Mouse (Mus musculus): ENCODE results near the gene Tsga13. TPM values are rescaled to one million over a fixed set of nuclear protein-coding genes. Genes with fewer than 3 reads are reported as not detected.

Gene Tsga13
- total RNA-seq, 2 experiments from 2014 or later = not detected

GRCm38 (mm10) chr6:30896986-30897327 lies 18.4 kb downstream of the Tsga13 start:
- 0 out of 2 replicates have a peak overlapping the region, but pooled peaks have one; percentile 7 for H3K27ac ChIP-seq
- no peak for TF ChIP-seq CTCF (IDR thresholded peaks at IDR 0.05)
- intact Hi-C loops (cut with DNase I) = loop anchor here (5.0 kb wide), 1 partner anchor 495 kb away; the partner anchor contains the start of gene Klhdc10

GRCm38 (mm10) chr6:30896195-30896985 lies 19.0 kb downstream of the Tsga13 start, which contains the start of gene Copg2:
Copg2 (minus strand) TSS chr6:30896794.
- intact Hi-C loops (cut with DNase I) = loop anchor here (5.0 kb wide), 1 partner anchor 494 kb away; the partner anchor contains the start of gene Klhdc10
- peak within 1 kb of the TSS; percentile 95 for H3K4me3 ChIP-seq
- H3K27ac ChIP-seq = peak within 1 kb of the TSS; percentile 94
- peak; percentile 96 for DNase-seq (ENCODE audit: extremely low spot score in 1 of 2, low spot score in 2 of 2)
- TF ChIP-seq CTCF (IDR thresholded peaks at IDR 0.05) = peak; percentile 28

More at GRCm38 (mm10) chr6:30896986-30897327, 18.4 kb downstream of the Tsga13 start:
- no peak for DNase-seq (ENCODE audit: extremely low spot score in 1 of 2, low spot score in 2 of 2)
- peak overlapping the region; percentile 95 for H3K4me3 ChIP-seq

GRCm38 (mm10) chr6:30895819-30896194 lies 19.6 kb downstream of the Tsga13 start:
- Histone ChIP-seq H3K27ac (peak overlapping the region; percentile 94), H3K4me3 (peak overlapping the region; percentile 95)
- intact Hi-C loops (cut with DNase I) = loop anchor here (5.0 kb wide), 1 partner anchor 494 kb away; the partner anchor contains the start of gene Klhdc10
- DNase-seq (ENCODE audit: extremely low spot score in 1 of 2, low spot score in 2 of 2) = no peak
- no peak for TF ChIP-seq CTCF (IDR thresholded peaks at IDR 0.05)

GRCm38 (mm10) chr6:30893081-30893480 lies 22.3 kb downstream of the Tsga13 start:
- DNase-seq (ENCODE audit: extremely low spot score in 1 of 2, low spot score in 2 of 2) = no peak
- TF ChIP-seq CTCF (IDR thresholded peaks at IDR 0.05) = no peak
- Histone ChIP-seq H3K27ac (no peak overlapping the region), H3K4me3 (no peak overlapping the region)
- intact Hi-C loops (cut with DNase I) = no loop called here

GRCm38 (mm10) chr6:30891761-30892160 lies 23.6 kb downstream of the Tsga13 start:
- intact Hi-C loops (cut with DNase I) = no loop called here
- no peak overlapping the region for H3K27ac ChIP-seq
- no peak for DNase-seq (ENCODE audit: extremely low spot score in 1 of 2, low spot score in 2 of 2)
- no peak for TF ChIP-seq CTCF (IDR thresholded peaks at IDR 0.05)
- no peak overlapping the region for H3K4me3 ChIP-seq

GRCm38 (mm10) chr6:30884856-30885255 lies 30.5 kb downstream of the Tsga13 start:
- TF ChIP-seq CTCF (IDR thresholded peaks at IDR 0.05) = no peak

GRCm38 (mm10) chr6:30883491-30883890 lies 31.9 kb downstream of the Tsga13 start:
- no peak for TF ChIP-seq CTCF (IDR thresholded peaks at IDR 0.05)
- no peak for DNase-seq (ENCODE audit: extremely low spot score in 1 of 2, low spot score in 2 of 2)
- no peak overlapping the region for H3K27ac ChIP-seq
- H3K4me3 ChIP-seq = no peak overlapping the region
- intact Hi-C loops (cut with DNase I) = no loop called here

More at GRCm38 (mm10) chr6:30884856-30885255, 30.5 kb downstream of the Tsga13 start:
- no peak for DNase-seq (ENCODE audit: extremely low spot score in 1 of 2, low spot score in 2 of 2)
- intact Hi-C loops (cut with DNase I) = no loop called here
- Histone ChIP-seq H3K4me3 (no peak overlapping the region), H3K27ac (no peak overlapping the region)

- DNase-seq (ENCODE audit: extremely low spot score in 1 of 2, low spot score in 2 of 2) = no peak
- no peak for TF ChIP-seq CTCF (IDR thresholded peaks at IDR 0.05)
- no peak overlapping the region for H3K4me3 ChIP-seq
- no peak overlapping the region for H3K27ac ChIP-seq
- intact Hi-C loops (cut with DNase I) = no loop called here
These were observed 38.7 kb downstream of the Tsga13 start for GRCm38 (mm10) chr6:30876661-30877060.

GRCm38 (mm10) chr6:30866501-30866900 lies 48.9 kb downstream of the Tsga13 start:
- TF ChIP-seq CTCF (IDR thresholded peaks at IDR 0.05) = no peak
- no peak overlapping the region for H3K27ac ChIP-seq
- DNase-seq (ENCODE audit: extremely low spot score in 1 of 2, low spot score in 2 of 2) = no peak
- intact Hi-C loops (cut with DNase I) = no loop called here
- no peak overlapping the region for H3K4me3 ChIP-seq

GRCm38 (mm10) chr6:30865031-30865678 lies 50.2 kb downstream of the Tsga13 start:
- H3K27ac ChIP-seq = no peak overlapping the region
- intact Hi-C loops (cut with DNase I) = no loop called here
- no peak for TF ChIP-seq CTCF (IDR thresholded peaks at IDR 0.05)
- no peak for DNase-seq (ENCODE audit: extremely low spot score in 1 of 2, low spot score in 2 of 2)
- no peak overlapping the region for H3K4me3 ChIP-seq

- DNase-seq (ENCODE audit: extremely low spot score in 1 of 2, low spot score in 2 of 2) = no peak
- intact Hi-C loops (cut with DNase I) = no loop called here
- H3K27ac ChIP-seq = no peak overlapping the region
- H3K4me3 ChIP-seq = no peak overlapping the region
- no peak for TF ChIP-seq CTCF (IDR thresholded peaks at IDR 0.05)
These were observed 59.4 kb downstream of the Tsga13 start for GRCm38 (mm10) chr6:30855956-30856355.

GRCm38 (mm10) chr6:30855205-30855604 lies 60.2 kb downstream of the Tsga13 start:
- no peak for TF ChIP-seq CTCF (IDR thresholded peaks at IDR 0.05)
- no peak overlapping the region for H3K4me3 ChIP-seq
- intact Hi-C loops (cut with DNase I) = no loop called here
- no peak overlapping the region for H3K27ac ChIP-seq
- DNase-seq (ENCODE audit: extremely low spot score in 1 of 2, low spot score in 2 of 2) = no peak
